Mouse (Mus musculus) neural tube, embryonic 13.5 days (tissue): ENCODE data around the gene Arl4c. TPM values are rescaled to one million over a fixed set of nuclear protein-coding genes. Genes with fewer than 3 reads are reported as not detected.

ENCODE experiments used
- ATAC-seq: fragments of 200-750 bp; cut with Nextera tagmentation; 2 replicates; pipeline ENCODE4 v1.8.0; 2017; ENCODE audit warnings: low read depth, mild to moderate bottlenecking, moderate TSS enrichment, moderate library complexity
- H3K27ac ChIP-seq: fragments of 300-500 bp; sonication (generic); replicated peaks from 2 replicates; pipeline ENCODE4 v1.5.1; 2015; ENCODE audit warnings: moderate library complexity, mild to moderate bottlenecking, inconsistent platforms
- H3K27me3 ChIP-seq: fragments of 300-500 bp; sonication (generic); 2 replicates; pipeline ENCODE4 v1.6.1; 2015; ENCODE audit warnings: mild to moderate bottlenecking, inconsistent platforms
- H3K36me3 ChIP-seq: fragments of 300-500 bp; sonication (generic); 2 replicates; pipeline ENCODE4 v1.6.1; 2015; ENCODE audit warnings: mild to moderate bottlenecking, inconsistent platforms
- H3K4me1 ChIP-seq: fragments of 300-500 bp; sonication (generic); replicated peaks from 2 replicates; pipeline ENCODE4 v1.6.1; 2015; ENCODE audit warnings: inconsistent platforms
- H3K4me2 ChIP-seq: fragments of 300-500 bp; sonication (generic); 2 replicates; pipeline ENCODE4 v1.6.1; 2015; ENCODE audit warnings: inconsistent platforms, mild to moderate bottlenecking, moderate library complexity
- H3K4me3 ChIP-seq: fragments of 300-500 bp; sonication (generic); 2 replicates; pipeline ENCODE4 v1.5.1; 2015; ENCODE audit warnings: mild to moderate bottlenecking, inconsistent platforms
- H3K9ac ChIP-seq: fragments of 300-500 bp; sonication (generic); 2 replicates; pipeline ENCODE4 v1.6.1; 2015; ENCODE audit warnings: moderate library complexity, mild to moderate bottlenecking, inconsistent platforms
- H3K9me3 ChIP-seq: fragments of 300-500 bp; sonication (generic); 2 replicates; pipeline ENCODE4 v1.6.1; 2016; ENCODE audit warnings: inconsistent platforms
- WGBS: fragments of 180-500 bp; shearing (Covaris S2); methylation state at CpG from one replicate; pipeline ENCODE4 v1.1.7; 2015; 5-methylcytosine and 5-hydroxymethylcytosine counted together
- polyA plus RNA-seq: library from polyadenylated mRNA; unstranded; fragments of >200 nt; fragmentation: Nextera tagmentation; extraction: Ambion mirVana; gene quantifications from 2 replicates; pipeline ENCODE4 v1.2.1, GENCODE M21; 2015

Arl4c gene
- polyA plus RNA-seq, 1 experiment from 2014 or later, result 39.2 TPM

DNA sequence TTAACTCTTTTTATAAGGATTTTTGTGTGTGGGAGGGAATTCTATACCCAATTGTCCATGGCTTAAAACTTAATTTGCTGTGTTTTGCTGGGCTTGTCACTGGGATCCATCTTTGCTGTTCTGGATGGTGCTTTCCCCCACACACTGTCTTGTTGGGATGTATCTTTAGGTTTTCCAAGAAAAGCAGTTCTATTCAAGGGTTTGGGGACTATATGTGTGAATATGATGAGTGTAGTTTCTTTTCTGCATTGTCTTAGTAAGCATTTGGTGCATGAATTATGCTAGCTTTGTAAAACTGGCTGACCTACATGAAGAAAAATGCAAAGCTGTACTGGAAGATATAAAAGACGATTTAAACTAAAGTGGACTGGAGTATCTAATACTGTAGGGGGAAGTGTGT, 23.7 kb upstream of the Arl4c start:
- H3K9me3 ChIP-seq, result no peaks in the 10 kb centered on the region
- WGBS, result 94% methylated on average over 1 of the region's 1 CpGs
- no peak overlapping the region for H3K27ac ChIP-seq
- no peak overlapping the region for H3K9ac ChIP-seq
- no peak overlapping the region for H3K4me3 ChIP-seq
- H3K27me3 ChIP-seq, result no peaks in the 10 kb centered on the region
- ATAC-seq, result no peak
- H3K4me1 ChIP-seq, result no peaks in the 10 kb centered on the region
- no peaks in the 10 kb centered on the region for H3K36me3 ChIP-seq
- no peak overlapping the region for H3K4me2 ChIP-seq

DNA sequence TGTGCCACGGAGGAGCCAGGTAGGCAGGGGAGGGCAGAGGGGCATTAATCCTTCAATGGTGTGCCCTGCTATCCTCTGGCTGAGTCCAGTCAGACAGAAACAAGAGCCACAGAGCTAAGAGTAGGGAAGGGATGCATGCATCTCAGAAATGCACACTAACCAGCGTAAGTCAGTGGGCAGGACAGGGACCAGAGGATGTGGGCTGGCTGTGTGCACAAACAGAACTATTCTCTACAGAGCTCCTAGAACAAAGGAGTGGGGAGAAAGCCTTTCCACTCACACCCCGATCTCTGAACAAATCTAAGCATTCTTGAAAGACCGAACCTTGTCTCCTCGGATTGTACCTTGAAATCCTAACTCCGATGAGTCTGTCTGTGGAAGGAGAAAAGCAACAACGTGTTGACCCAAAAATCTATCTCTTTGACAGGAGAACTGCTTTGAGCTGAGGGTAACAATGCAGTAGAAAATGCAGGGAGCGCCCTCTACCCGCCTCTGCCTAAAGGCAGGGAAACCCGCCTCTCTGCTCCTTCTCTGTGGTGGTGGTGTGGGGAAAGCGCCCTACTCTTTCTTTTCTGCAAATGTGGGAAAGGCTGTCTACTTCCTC, 18.7 kb upstream of the Arl4c start:
- WGBS, result 48% methylated on average over 11 of the region's 11 CpGs
- ATAC-seq, result no peak
- no peak overlapping the region for H3K9ac ChIP-seq

DNA sequence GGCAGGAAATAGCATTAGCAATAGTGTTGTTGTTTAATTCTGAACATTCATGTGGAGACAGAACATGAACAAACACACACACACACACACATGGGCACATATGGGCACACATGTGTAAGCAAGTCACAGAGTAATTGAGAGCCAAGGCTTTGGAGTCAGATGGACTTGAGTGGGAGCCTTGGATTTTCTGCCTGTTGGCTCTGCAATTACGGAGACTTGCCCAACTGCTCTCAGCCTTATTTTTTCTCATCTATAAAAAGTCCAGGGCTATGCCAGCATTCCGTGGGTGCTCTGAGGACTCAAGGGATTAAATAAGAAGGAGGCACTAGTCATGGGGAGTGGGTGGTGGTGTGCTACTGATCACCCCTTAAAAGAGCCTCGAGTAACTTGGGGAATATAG, 16.5 kb upstream of the Arl4c start:
- 89% methylated on average over 3 of the region's 3 CpGs for WGBS
- Histone ChIP-seq H3K27me3 (no peaks in the 10 kb centered on the region), H3K4me3 (no peak overlapping the region), H3K4me1 (no peaks in the 10 kb centered on the region), H3K36me3 (no peaks in the 10 kb centered on the region), H3K4me2 (no peak overlapping the region), H3K9ac (no peak overlapping the region), H3K9me3 (no peaks in the 10 kb centered on the region), H3K27ac (no peak overlapping the region)
- ATAC-seq, result no peak

More for the DNA sequence above, 18.7 kb upstream of the Arl4c start:
- no peak overlapping the region for H3K4me2 ChIP-seq
- no peaks in the 10 kb centered on the region for H3K36me3 ChIP-seq
- H3K4me1 ChIP-seq, result no peaks in the 10 kb centered on the region
- H3K27me3 ChIP-seq, result no peaks in the 10 kb centered on the region
- H3K9me3 ChIP-seq, result no peaks in the 10 kb centered on the region
- no peak overlapping the region for H3K27ac ChIP-seq
- no peak overlapping the region for H3K4me3 ChIP-seq

DNA sequence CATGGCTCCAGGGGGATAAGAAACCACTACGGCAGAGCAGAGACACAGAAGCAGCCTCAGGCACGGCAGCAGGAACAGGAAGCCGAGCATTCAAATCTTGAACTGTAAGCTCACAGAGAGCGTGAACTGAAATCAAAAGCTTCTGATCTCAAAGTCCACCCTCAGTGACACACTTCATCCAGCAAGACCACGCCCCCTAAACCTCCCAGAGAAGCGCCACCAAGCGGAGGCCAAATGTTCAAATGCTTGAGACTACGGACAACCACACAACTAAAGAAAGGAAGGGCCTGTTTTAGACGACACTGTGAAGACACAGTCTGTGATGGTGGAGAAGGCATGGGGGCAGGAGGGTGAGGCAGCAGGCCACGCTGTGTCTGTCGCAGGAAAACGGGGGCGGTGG, 15.7 kb upstream of the Arl4c start:
- H3K9ac ChIP-seq, result no peak overlapping the region
- no peaks in the 10 kb centered on the region for H3K4me1 ChIP-seq
- H3K27ac ChIP-seq, result no peak overlapping the region
- no peaks in the 10 kb centered on the region for H3K27me3 ChIP-seq
- no peak overlapping the region for H3K4me3 ChIP-seq
- no peak overlapping the region for H3K4me2 ChIP-seq
- no peaks in the 10 kb centered on the region for H3K36me3 ChIP-seq
- 82% methylated on average over 13 of the region's 13 CpGs for WGBS
- ATAC-seq, result no peak
- no peaks in the 10 kb centered on the region for H3K9me3 ChIP-seq

DNA sequence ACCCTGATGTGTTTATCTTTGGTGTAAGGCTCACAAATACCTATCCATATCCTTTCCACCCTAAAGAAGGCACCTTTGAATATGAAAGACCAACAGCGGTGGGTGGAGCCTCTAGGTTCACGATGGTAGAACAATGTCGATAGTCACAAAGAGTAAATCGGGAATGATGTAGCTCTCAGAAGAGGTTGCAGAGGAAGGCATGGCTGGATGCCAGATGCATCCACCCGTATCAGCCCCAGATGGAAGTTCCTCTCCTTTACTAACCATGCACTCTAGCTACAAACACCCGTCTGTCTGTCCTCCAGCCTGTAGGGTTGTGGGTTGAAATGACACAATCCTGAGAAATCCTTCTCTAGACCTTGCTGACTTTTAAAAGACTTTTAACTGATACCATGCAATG, 10.0 kb upstream of the Arl4c start:
- 85% methylated on average over 6 of the region's 6 CpGs for WGBS
- peaks cover 16% of the 10 kb centered on the region for H3K4me1 ChIP-seq
- H3K4me3 ChIP-seq, result no peak overlapping the region
- H3K27ac ChIP-seq, result no peak overlapping the region
- H3K4me2 ChIP-seq, result no peak overlapping the region
- H3K27me3 ChIP-seq, result no peaks in the 10 kb centered on the region
- H3K9me3 ChIP-seq, result no peaks in the 10 kb centered on the region
- no peak for ATAC-seq
- no peak overlapping the region for H3K9ac ChIP-seq
- no peaks in the 10 kb centered on the region for H3K36me3 ChIP-seq

DNA sequence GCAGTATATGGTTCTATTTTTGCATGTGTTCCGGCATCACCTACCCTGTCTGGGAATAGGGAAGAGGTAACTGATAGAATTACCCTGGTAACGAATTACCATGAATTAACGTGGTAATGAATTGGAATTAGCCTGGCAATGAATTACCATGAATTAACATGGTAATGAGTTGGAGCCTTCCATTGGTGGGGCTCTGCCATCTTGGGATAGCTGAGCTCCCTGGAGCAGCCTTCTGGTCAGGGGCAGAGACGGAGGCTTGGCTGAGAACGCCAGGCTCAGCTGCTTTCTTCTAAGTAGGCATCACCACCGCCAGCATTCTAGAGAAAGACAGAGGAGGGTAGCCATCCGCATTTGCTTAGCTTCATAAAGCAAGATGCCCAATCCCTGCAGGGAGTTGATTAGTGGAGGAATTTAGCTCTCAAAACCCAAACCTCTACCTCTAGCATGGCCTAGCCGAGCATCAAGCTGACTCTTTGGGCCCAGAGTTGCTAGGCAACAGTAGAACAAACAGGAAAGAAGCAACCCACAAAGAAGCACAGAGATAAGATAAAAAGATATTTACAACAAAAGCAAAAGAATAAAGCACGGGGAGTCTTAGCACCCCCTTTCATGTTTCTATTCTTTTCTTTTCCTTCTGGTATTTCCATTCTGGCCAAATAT, 6.8 kb upstream of the Arl4c start:
- WGBS, result 45% methylated on average over 9 of the region's 9 CpGs
- Histone ChIP-seq H3K9me3 (no peaks in the 10 kb centered on the region), H3K4me1 (peaks cover 26% of the 10 kb centered on the region), H3K27ac (0 out of 2 replicates have a peak overlapping the region, but pooled peaks have one; percentile 20), H3K4me2 (no peak overlapping the region), H3K9ac (no peak overlapping the region), H3K36me3 (no peaks in the 10 kb centered on the region), H3K27me3 (no peaks in the 10 kb centered on the region), H3K4me3 (no peak overlapping the region)
- ATAC-seq, result peak; percentile 28; the same call in 1 of the 2 replicates

DNA sequence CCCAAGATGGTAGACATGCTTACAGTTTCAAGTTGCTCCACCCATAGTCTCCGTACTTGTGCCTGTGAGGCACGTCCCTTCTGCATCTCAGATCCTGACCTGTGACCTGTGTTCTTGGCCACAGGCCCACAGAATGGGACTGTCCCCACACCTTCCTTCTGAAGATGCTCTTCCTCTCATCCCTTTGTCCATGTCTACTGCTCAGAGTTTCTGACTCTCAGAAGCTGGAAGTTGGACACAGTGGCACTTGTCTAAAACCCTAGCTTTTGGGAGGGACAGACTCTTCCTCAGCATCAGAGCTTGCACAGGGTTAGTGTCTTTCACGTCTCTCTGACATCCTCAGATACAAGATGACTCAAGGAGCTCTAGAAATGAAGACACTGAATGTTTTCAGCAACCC, 6.2 kb upstream of the Arl4c start:
- H3K27ac ChIP-seq, result no peak overlapping the region
- no peak overlapping the region for H3K9ac ChIP-seq
- H3K4me3 ChIP-seq, result no peak overlapping the region
- H3K27me3 ChIP-seq, result no peaks in the 10 kb centered on the region
- peaks cover 26% of the 10 kb centered on the region for H3K4me1 ChIP-seq
- no peak overlapping the region for H3K4me2 ChIP-seq
- H3K9me3 ChIP-seq, result no peaks in the 10 kb centered on the region
- 82% methylated on average over 3 of the region's 3 CpGs for WGBS
- no peak for ATAC-seq
- H3K36me3 ChIP-seq, result no peaks in the 10 kb centered on the region

DNA sequence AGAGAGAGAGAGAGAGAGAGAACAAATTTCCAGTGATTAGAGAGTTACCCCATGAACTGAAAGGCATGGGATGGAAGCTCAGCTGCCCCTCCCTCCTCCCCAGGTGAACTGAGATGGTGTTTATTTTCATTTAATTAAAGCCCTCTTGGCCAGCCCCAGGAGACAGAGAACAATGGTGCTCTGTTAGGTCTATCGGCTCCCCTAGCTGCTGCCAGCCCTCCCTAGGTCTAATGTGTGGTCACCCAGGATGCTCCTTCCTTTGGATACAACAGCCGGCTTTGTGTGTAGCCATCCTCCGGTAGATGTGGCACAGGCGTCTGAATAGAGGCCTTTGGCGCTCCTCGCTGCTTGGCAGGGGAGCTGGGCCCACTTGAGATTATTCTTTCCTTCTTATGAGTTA, 5.5 kb upstream of the Arl4c start:
- Histone ChIP-seq H3K4me2 (no peak overlapping the region), H3K4me1 (peaks cover 28% of the 10 kb centered on the region), H3K9me3 (no peaks in the 10 kb centered on the region), H3K4me3 (no peak overlapping the region), H3K36me3 (no peaks in the 10 kb centered on the region), H3K27me3 (no peaks in the 10 kb centered on the region), H3K27ac (no peak overlapping the region), H3K9ac (no peak overlapping the region)
- WGBS, result 54% methylated on average over 6 of the region's 6 CpGs
- no peak for ATAC-seq

DNA sequence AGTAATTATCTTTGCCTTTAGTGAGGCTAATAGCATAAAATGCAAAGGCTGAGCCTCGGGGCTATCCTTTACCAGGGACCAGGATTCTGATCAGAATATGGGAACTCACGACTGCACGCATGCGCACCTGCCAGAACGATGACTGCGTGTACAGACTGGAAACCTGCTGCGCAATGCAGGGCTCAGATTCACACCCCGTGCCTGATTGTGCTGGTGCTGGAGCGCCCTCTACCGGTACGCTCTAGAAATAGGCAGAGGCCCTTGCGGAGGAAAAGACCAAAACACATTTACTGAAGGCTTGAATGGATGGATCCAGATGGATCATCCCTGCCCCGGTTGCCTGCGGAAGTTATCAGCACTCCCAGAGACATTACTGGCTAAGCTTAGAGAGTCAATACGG, 3.8 kb upstream of the Arl4c start:
- no peaks in the 10 kb centered on the region for H3K36me3 ChIP-seq
- H3K4me3 ChIP-seq, result no peak overlapping the region
- H3K4me2 ChIP-seq, result peak overlapping the region; percentile 13; the same call in 1 of the 2 replicates
- no peak overlapping the region for H3K27ac ChIP-seq
- no peaks in the 10 kb centered on the region for H3K9me3 ChIP-seq
- peak; percentile 72 for ATAC-seq
- peaks cover 32% of the 10 kb centered on the region for H3K4me1 ChIP-seq
- WGBS, result under 1% methylated on average over 15 of the region's 15 CpGs
- H3K27me3 ChIP-seq, result no peaks in the 10 kb centered on the region
- peak overlapping the region; percentile 56 for H3K9ac ChIP-seq

DNA sequence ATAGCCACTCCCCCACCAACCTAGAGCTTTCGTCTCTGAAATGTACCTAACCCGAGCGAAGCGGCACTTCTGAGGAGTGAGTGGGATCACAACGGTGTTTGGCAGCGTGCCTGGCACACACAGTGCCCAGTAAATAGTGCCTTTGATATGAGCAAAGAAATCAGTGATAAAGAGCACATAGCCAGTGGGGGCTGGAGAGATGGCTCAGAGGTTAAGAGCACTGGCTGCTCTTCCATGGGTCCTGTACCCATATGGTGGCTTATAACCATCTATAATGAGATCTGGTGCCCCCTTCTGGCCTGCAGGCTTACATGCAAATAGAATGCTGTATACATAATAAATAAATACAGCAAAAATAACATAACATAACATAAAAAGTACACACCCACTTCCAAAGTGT, 3.0 kb upstream of the Arl4c start:
- WGBS, result 75% methylated on average over 6 of the region's 6 CpGs
- Histone ChIP-seq H3K4me2 (0 out of 2 replicates have a peak overlapping the region, but pooled peaks have one; percentile 13), H3K9ac (no peak overlapping the region), H3K4me3 (no peak overlapping the region), H3K9me3 (no peaks in the 10 kb centered on the region), H3K27me3 (no peaks in the 10 kb centered on the region), H3K27ac (no peak overlapping the region), H3K4me1 (peaks cover 32% of the 10 kb centered on the region), H3K36me3 (no peaks in the 10 kb centered on the region)
- no peak for ATAC-seq

DNA sequence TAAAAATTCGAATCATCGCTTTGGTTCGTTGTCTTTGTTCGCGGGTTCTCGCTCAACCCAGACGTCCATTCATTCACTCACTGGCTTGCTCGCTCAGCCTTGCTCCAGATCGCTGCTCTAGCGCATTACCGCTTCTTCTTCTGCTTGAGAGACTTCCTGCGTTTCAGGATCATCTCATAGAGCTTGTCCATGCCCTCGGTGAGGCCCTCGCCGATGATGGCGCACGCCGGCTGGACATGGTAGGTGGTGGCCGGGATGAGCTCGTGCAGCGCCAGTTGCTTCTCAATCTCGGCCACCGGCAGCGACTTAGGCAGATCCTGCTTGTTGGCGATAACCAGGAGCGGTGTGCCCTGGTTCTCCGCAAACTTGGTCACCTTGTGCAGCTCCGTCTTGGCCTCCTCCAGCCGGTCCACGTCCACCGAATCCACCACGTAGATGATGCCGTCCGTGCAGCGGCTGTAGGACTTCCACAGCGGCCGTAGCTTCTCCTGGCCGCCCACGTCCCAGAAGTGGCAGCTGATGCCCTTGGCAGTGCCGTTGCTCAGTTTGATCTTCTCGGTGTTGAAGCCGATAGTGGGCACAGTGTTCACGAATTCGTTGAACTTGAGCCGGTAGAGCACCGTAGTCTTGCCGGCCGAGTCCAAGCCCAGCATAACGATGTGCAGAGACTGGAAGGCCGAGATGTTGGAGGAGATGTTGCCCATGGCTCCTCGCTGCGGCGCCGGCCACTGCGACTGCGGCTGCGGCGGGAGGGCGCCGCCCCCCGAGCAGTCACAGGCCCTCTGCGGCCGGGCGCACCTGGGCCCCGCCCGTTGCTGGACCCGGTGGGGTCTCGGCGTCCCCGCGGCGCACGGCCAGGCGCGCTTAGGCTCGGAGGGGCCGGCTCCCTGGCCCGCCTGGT, 810 bp downstream of the Arl4c start:
- Histone ChIP-seq H3K4me3 (peak overlapping the region; percentile 94), H3K9me3 (no peaks in the 10 kb centered on the region), H3K36me3 (peaks cover 16% of the 10 kb centered on the region), H3K27me3 (no peaks in the 10 kb centered on the region), H3K27ac (peak overlapping the region; percentile 99), H3K4me1 (peaks cover 31% of the 10 kb centered on the region), H3K4me2 (peak overlapping the region; percentile 73), H3K9ac (peak overlapping the region; percentile 91)
- under 1% methylated on average over 72 of the region's 78 CpGs for WGBS
- peak; percentile 51 for ATAC-seq
